Mouse (Mus musculus) embryonic facial prominence, embryonic 11.5 days (tissue): ENCODE data around the gene Rtbdn. TPM values are rescaled to one million over a fixed set of nuclear protein-coding genes. Genes with fewer than 3 reads are reported as not detected.

ENCODE experiments used
- ATAC-seq: fragments of 200-750 bp; cut with Nextera tagmentation; replicated peaks from 2 replicates; pipeline ENCODE4 v1.8.0; 2017; ENCODE audit warnings: low read depth; ENCODE audit not compliant: insufficient number of reproducible peaks, low FRiP score, low TSS enrichment
- DNase-seq: peaks from one replicate; pipeline ENCODE4 v3.0.0-alpha.2; 2015; ENCODE audit warnings: low spot score
- H3K27ac ChIP-seq: fragments of 300-500 bp; sonication (generic); replicated peaks from 2 replicates; pipeline ENCODE4 v1.5.1; 2014; ENCODE audit warnings: mild to moderate bottlenecking, low read depth, low read length, control low read depth
- H3K27me3 ChIP-seq: fragments of 300-500 bp; sonication (generic); 2 replicates; pipeline ENCODE4 v1.6.1; 2014; ENCODE audit warnings: mild to moderate bottlenecking, low read length, moderate library complexity, mixed read lengths; ENCODE audit not compliant: control insufficient read depth, insufficient read depth
- H3K36me3 ChIP-seq: fragments of 300-500 bp; sonication (generic); replicated peaks from 2 replicates; pipeline ENCODE4 v1.6.1; 2014; ENCODE audit warnings: low read depth, mild to moderate bottlenecking, low read length, moderate library complexity, mixed read lengths; ENCODE audit not compliant: control insufficient read depth, insufficient read depth
- H3K4me1 ChIP-seq: fragments of 300-500 bp; sonication (generic); 2 replicates; pipeline ENCODE4 v1.6.1; 2014; ENCODE audit warnings: low read length, mixed read lengths; ENCODE audit not compliant: control insufficient read depth, insufficient read depth
- H3K4me2 ChIP-seq: fragments of 300-500 bp; sonication (generic); 2 replicates; pipeline ENCODE4 v1.6.1; 2014; ENCODE audit warnings: low read depth, mild to moderate bottlenecking, control low read depth, low read length, moderate library complexity
- H3K4me3 ChIP-seq: fragments of 300-500 bp; sonication (generic); 2 replicates; pipeline ENCODE4 v1.5.1; 2014; ENCODE audit warnings: low read depth, low read length, control low read depth
- H3K9ac ChIP-seq: fragments of 300-500 bp; sonication (generic); replicated peaks from 2 replicates; pipeline ENCODE4 v1.6.1; 2014; ENCODE audit warnings: mild to moderate bottlenecking, control low read depth, low read length
- H3K9me3 ChIP-seq: fragments of 300-500 bp; sonication (generic); replicated peaks from 2 replicates; pipeline ENCODE4 v1.6.1; 2016; ENCODE audit warnings: mild to moderate bottlenecking, low read length, inconsistent platforms, mixed read lengths; ENCODE audit not compliant: control insufficient read depth
- WGBS: fragments of 180-500 bp; shearing (Covaris S2); extraction: QIAGEN DNeasy Blood & Tissue Kit; methylation state at CpG from one replicate; pipeline ENCODE4 v1.1.7; 2014; 5-methylcytosine and 5-hydroxymethylcytosine counted together
- microRNA-seq: library from miRNA; unstranded; fragments of <30 nt; microRNA quantifications from one replicate; pipeline ENCODE4, GENCODE M21; 2016; ENCODE audit warnings: borderline number of aligned reads
- polyA plus RNA-seq: library from polyadenylated mRNA; unstranded; fragments of >200 nt; fragmentation: Nextera tagmentation; extraction: Ambion mirVana; gene quantifications from 2 replicates; pipeline ENCODE4 v1.2.1, GENCODE M21; 2014

Rtbdn gene
- polyA plus RNA-seq, 1 experiment from 2014 or later, result not detected

DNA sequence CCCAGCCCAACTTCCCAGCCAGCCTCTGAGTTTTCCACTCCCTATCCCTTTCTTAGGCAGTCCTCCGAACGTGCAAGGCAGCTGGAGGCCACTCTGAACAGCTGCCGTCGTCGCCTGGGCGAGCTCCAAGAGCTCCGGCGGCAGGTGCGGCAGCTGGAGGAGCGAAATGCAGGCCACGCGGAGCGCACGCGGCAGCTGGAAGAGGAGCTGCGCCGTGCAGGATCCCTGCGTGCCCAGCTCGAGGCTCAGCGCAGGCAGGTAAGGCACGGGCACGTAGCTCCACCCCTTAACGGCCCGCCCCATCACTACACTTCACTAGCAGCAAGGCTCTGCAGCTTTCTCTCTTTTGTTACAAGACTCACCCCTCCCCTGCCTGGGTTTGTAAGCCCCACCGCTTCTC lies 48.9 kb downstream of the Rtbdn start:
- H3K27me3 ChIP-seq, result no peaks in the 10 kb centered on the region
- no peak for DNase-seq

DNA sequence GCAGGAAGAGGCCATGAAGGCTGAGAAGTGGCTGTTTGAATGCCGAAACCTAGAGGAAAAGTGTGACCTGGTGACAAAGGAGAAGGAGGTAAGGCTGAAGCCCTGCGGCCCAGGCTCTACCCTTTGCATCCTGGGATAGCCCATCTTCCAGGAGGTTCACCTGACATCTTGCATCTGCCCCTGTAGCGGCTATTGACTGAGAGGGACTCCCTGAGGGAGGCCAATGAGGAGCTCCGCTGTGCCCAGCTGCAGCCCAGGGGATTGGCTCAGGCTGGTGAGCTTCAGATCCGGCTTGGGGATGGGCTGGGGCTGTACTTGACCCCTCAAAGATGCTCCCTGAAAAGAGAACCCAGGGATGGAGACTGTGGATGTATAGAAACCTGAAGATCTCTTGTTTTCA lies 50.2 kb downstream of the Rtbdn start:
- Histone ChIP-seq H3K9me3 (no peaks in the 10 kb centered on the region), H3K27me3 (no peaks in the 10 kb centered on the region), H3K4me3 (no peak overlapping the region), H3K4me1 (no peaks in the 10 kb centered on the region), H3K36me3 (no peaks in the 10 kb centered on the region), H3K27ac (no peak overlapping the region), H3K9ac (no peak overlapping the region), H3K4me2 (no peak overlapping the region)
- 73% methylated on average over 5 of the region's 5 CpGs for WGBS
- DNase-seq, result no peak
- no peak for ATAC-seq

More for the DNA sequence above, 48.9 kb downstream of the Rtbdn start:
- WGBS, result 18% methylated on average over 25 of the region's 25 CpGs
- H3K9me3 ChIP-seq, result no peaks in the 10 kb centered on the region
- no peak overlapping the region for H3K4me2 ChIP-seq
- H3K27ac ChIP-seq, result no peak overlapping the region
- H3K4me3 ChIP-seq, result no peak overlapping the region
- H3K36me3 ChIP-seq, result no peaks in the 10 kb centered on the region
- no peaks in the 10 kb centered on the region for H3K4me1 ChIP-seq
- no peak overlapping the region; the same call in 1 of the 2 replicates for H3K9ac ChIP-seq
- no peak for ATAC-seq

GRCm38 (mm10) chr8:84997649-84998295 lies 51.0 kb downstream of the Rtbdn start:
- WGBS, result 7% methylated on average over 19 of the region's 19 CpGs
- peak; percentile 93 for DNase-seq
- Histone ChIP-seq H3K27ac (no peak overlapping the region), H3K27me3 (no peaks in the 10 kb centered on the region), H3K4me2 (no peak overlapping the region), H3K4me1 (no peaks in the 10 kb centered on the region), H3K9ac (peak overlapping the region; percentile 29; the same call in 1 of the 2 replicates), H3K4me3 (no peak overlapping the region), H3K9me3 (no peaks in the 10 kb centered on the region), H3K36me3 (no peaks in the 10 kb centered on the region)
- ATAC-seq, result peak; percentile 56

Small RNAs within 50 kb of the gene (microRNA-seq; reads per million reads assigned to microRNA genes)
- not detected for gene Gm24197

Other genes with a start within 250 kb of the Rtbdn start
- gene Lyl1, start 245.5 kb upstream of the Rtbdn start, polyA plus RNA-seq, result 4.6 and 5.3 TPM in 2 replicates
- gene G430095P16Rik, start 224.0 kb upstream of the Rtbdn start, polyA plus RNA-seq, result 3.6 and 5.7 TPM in 2 replicates
- 5.9 and 6.8 TPM in 2 replicates for gene Nfix, start 146.6 kb upstream of the Rtbdn start, polyA plus RNA-seq
- 3.6 and 3.8 TPM in 2 replicates for gene Dand5, start 124.2 kb upstream of the Rtbdn start, polyA plus RNA-seq
- 41.5 and 42.3 TPM in 2 replicates for gene Gadd45gip1, start 115.5 kb upstream of the Rtbdn start, polyA plus RNA-seq
- 79.6 and 88.2 TPM in 2 replicates for gene Rad23a, start 106.3 kb upstream of the Rtbdn start, polyA plus RNA-seq
- gene Calr, start 100.1 kb upstream of the Rtbdn start, polyA plus RNA-seq, result 815 and 826 TPM in 2 replicates
- 73.0 and 85.7 TPM in 2 replicates for gene Farsa, start 90.0 kb upstream of the Rtbdn start, polyA plus RNA-seq
- 89.2 and 89.9 TPM in 2 replicates for gene Syce2, start 74.9 kb upstream of the Rtbdn start, polyA plus RNA-seq
- 40.3 and 40.5 TPM in 2 replicates for gene Gcdh, start 53.1 kb upstream of the Rtbdn start, polyA plus RNA-seq
- gene Klf1, start 45.1 kb upstream of the Rtbdn start, polyA plus RNA-seq, result 11.1 and 14.4 TPM in 2 replicates
- gene Dnase2a, start 38.4 kb upstream of the Rtbdn start, polyA plus RNA-seq, result 5.5 and 7.2 TPM in 2 replicates
- 2.8 and 3.9 TPM in 2 replicates for gene Mast1, start 9.6 kb upstream of the Rtbdn start, polyA plus RNA-seq
- not detected in 2 replicates for gene Gm49661, start 22.4 kb downstream of the Rtbdn start, polyA plus RNA-seq
- 1,219 and 1,316 TPM in 2 replicates for gene Prdx2, start 22.6 kb downstream of the Rtbdn start, polyA plus RNA-seq
- gene Rnaseh2a, start 22.8 kb downstream of the Rtbdn start, polyA plus RNA-seq, result 109 and 137 TPM in 2 replicates
- gene Junb, start 31.7 kb downstream of the Rtbdn start, polyA plus RNA-seq, result 5.4 and 6.2 TPM in 2 replicates
- gene Hook2, start 43.6 kb downstream of the Rtbdn start, polyA plus RNA-seq, result 11.3 and 14.2 TPM in 2 replicates
- not detected in 2 replicates for gene Best2, start 67.5 kb downstream of the Rtbdn start, polyA plus RNA-seq
- gene Asna1, start 78.3 kb downstream of the Rtbdn start, polyA plus RNA-seq, result 130 and 132 TPM in 2 replicates
- 172 and 178 TPM in 2 replicates for gene Trir, start 79.8 kb downstream of the Rtbdn start, polyA plus RNA-seq
- gene Tnpo2, start 89.9 kb downstream of the Rtbdn start, polyA plus RNA-seq, result 17.0 and 20.5 TPM in 2 replicates
- gene Fbxw9, start 113.1 kb downstream of the Rtbdn start, polyA plus RNA-seq, result 20.4 and 21.2 TPM in 2 replicates
- gene Gm5741, start 121.0 kb downstream of the Rtbdn start, polyA plus RNA-seq, result not detected in 2 replicates
- gene Dhps, start 124.8 kb downstream of the Rtbdn start, polyA plus RNA-seq, result 61.9 and 67.7 TPM in 2 replicates
- gene Wdr83os, start 133.7 kb downstream of the Rtbdn start, polyA plus RNA-seq, result 117 and 127 TPM in 2 replicates
- gene Wdr83, start 134.3 kb downstream of the Rtbdn start, polyA plus RNA-seq, result 48.6 and 52.2 TPM in 2 replicates
- gene Man2b1, start 136.3 kb downstream of the Rtbdn start, polyA plus RNA-seq, result 19.5 and 21.9 TPM in 2 replicates
- gene Zfp791, start 176.1 kb downstream of the Rtbdn start, polyA plus RNA-seq, result 1.8 and 2.0 TPM in 2 replicates
- gene Cks1brt, start 204.9 kb downstream of the Rtbdn start, polyA plus RNA-seq, result not detected in 2 replicates